Mouse (Mus musculus): Measurements from ENCODE around the gene Fgf12.

- TF ChIP-seq CTCF (IDR thresholded peaks at IDR 0.05; ENCODE audit: low read depth): no peak
- TF ChIP-seq EP300 (optimal IDR thresholded peaks at IDR 0.05): no peak
These were observed 361.6 kb downstream of the Fgf12 start for GRCm38 (mm10) chr16:28391283-28391682.
